Mouse (Mus musculus) monocyte, adult 5-6 weeks (primary cell): Measurements from ENCODE around the gene Larp1b. TPM values are rescaled to one million over a fixed set of nuclear protein-coding genes. Genes with fewer than 3 reads are reported as not detected.

Experiments used
- ATAC-seq: fragments of 153-309, 156-312 bp; replicated peaks from 2 replicates; pipeline ENCODE4 v1.8.0; 2017; ENCODE audit warnings: mild to moderate bottlenecking; ENCODE audit not compliant: low TSS enrichment, insufficient number of reproducible peaks, severe bottlenecking, poor library complexity, low FRiP score
- total RNA-seq: library from RNA; stranded (forward); fragments of 200-1000, 200-491, 200-594 nt; gene quantifications from 3 replicates; pipeline ENCODE4 v1.2.3, GENCODE M21; 2017

Larp1b gene
- total RNA-seq, 1 experiment from 2014 or later: 22.7 TPM

- ATAC-seq: no peak
Measured at GRCm38 (mm10) chr3:41014946-41015345, 65.3 kb downstream of the Larp1b start.

GRCm38 (mm10) chr3:41018022-41018608 is 68.5 kb downstream of the Larp1b start:
- no peak for ATAC-seq

- ATAC-seq: no peak
Measured at GRCm38 (mm10) chr3:41020687-41021086, 71.1 kb downstream of the Larp1b start.

- ATAC-seq: no peak
Measured at GRCm38 (mm10) chr3:41021980-41022379, 72.4 kb downstream of the Larp1b start.

- ATAC-seq: no peak
Measured at GRCm38 (mm10) chr3:41030705-41031104, 81.1 kb downstream of the Larp1b start.

GRCm38 (mm10) chr3:41031286-41032210 is 81.9 kb downstream of the Larp1b start:
- no peak for ATAC-seq

GRCm38 (mm10) chr3:41038297-41038916 is 88.8 kb downstream of the Larp1b start:
- peak; percentile 35; the same call in 1 of the 2 replicates for ATAC-seq

- ATAC-seq: no peak
Measured at GRCm38 (mm10) chr3:41041241-41041640, 91.6 kb downstream of the Larp1b start.

- ATAC-seq: no peak
Measured at GRCm38 (mm10) chr3:41042195-41042938, 92.7 kb downstream of the Larp1b start.

- ATAC-seq: no peak
Measured at GRCm38 (mm10) chr3:41043756-41044354, 94.2 kb downstream of the Larp1b start.

GRCm38 (mm10) chr3:41047838-41048237 is 98.2 kb downstream of the Larp1b start:
- no peak for ATAC-seq

- ATAC-seq: no peak
Measured at GRCm38 (mm10) chr3:41053334-41053733, 103.7 kb downstream of the Larp1b start.

- no peak for ATAC-seq
Measured at GRCm38 (mm10) chr3:41058395-41058794, 108.8 kb downstream of the Larp1b start.

- no peak for ATAC-seq
Measured at GRCm38 (mm10) chr3:41059249-41059648, 109.6 kb downstream of the Larp1b start.

GRCm38 (mm10) chr3:41061831-41062565 is 112.4 kb downstream of the Larp1b start:
- no peak for ATAC-seq

GRCm38 (mm10) chr3:41062758-41063157 is 113.1 kb downstream of the Larp1b start:
- no peak for ATAC-seq

- no peak for ATAC-seq
Measured at GRCm38 (mm10) chr3:41065320-41065719, 115.7 kb downstream of the Larp1b start.

- no peak for ATAC-seq
Measured at GRCm38 (mm10) chr3:41070519-41070918, 120.9 kb downstream of the Larp1b start.
